Mouse (Mus musculus) left cerebral cortex, postnatal 25 days (tissue): ENCODE measurements around the gene Igsf10. TPM values are rescaled to one million over a fixed set of nuclear protein-coding genes. Genes with fewer than 3 reads are reported as not detected.

Experiments used
- DNase-seq, 2 experiments: peaks; one replicate each; pipeline ENCODE4 v3.0.0; 2022; ENCODE audit warnings: low spot score in 2 of 2, mixed read lengths in 1 of 2
- intact Hi-C: fragments of 180-260 bp; cut with DNase I; formaldehyde crosslinking; loops from one replicate; pipeline ENCODE4 v1.15.1; 2025
- total RNA-seq, 2 experiments: library from RNA; stranded (reverse); gene quantifications; 2 replicates each; pipeline ENCODE4 v1.2.3; 2021

Gene Igsf10
- total RNA-seq, 2 experiments from 2014 or later, result 1.9 to 2.5 TPM

GRCm38 (mm10) chr3:59295699-59296562, 48.3 kb downstream of the Igsf10 start:
- intact Hi-C loops, result no loop called here
- DNase-seq, result no peak

GRCm38 (mm10) chr3:59293437-59294199, 50.6 kb downstream of the Igsf10 start:
- DNase-seq, result no peak
- intact Hi-C loops, result no loop called here

- DNase-seq, result no peak
- intact Hi-C loops, result no loop called here
Measured at GRCm38 (mm10) chr3:59290551-59290950, 53.6 kb downstream of the Igsf10 start.

- no peak for DNase-seq
- intact Hi-C loops, result no loop called here
Measured at GRCm38 (mm10) chr3:59278620-59279019, 65.6 kb downstream of the Igsf10 start.

- intact Hi-C loops, result no loop called here
- no peak for DNase-seq
Measured at GRCm38 (mm10) chr3:59278254-59278533, 66.0 kb downstream of the Igsf10 start.

- intact Hi-C loops, result no loop called here
- DNase-seq, result no peak
Measured at GRCm38 (mm10) chr3:59277502-59278253, 66.5 kb downstream of the Igsf10 start.

- DNase-seq, result no peak
- intact Hi-C loops, result no loop called here
Measured at GRCm38 (mm10) chr3:59270811-59271210, 73.4 kb downstream of the Igsf10 start.

Other genes starting within 250 kb of the Igsf10 start
- gene Gpr171, start 242.6 kb downstream of the Igsf10 start, total RNA-seq, result not detected
- gene P2ry14, start 190.8 kb downstream of the Igsf10 start, total RNA-seq, result 1 to 10 TPM; 2.3 to 2.4 TPM
- not detected for gene Gpr87, start 149.3 kb downstream of the Igsf10 start, total RNA-seq
- gene P2ry13, start 133.5 kb downstream of the Igsf10 start, total RNA-seq, result 10 to 100 TPM; 10.6 to 11.1 TPM
- 10 to 100 TPM; 50.0 to 51.8 TPM for gene P2ry12, start 81.5 kb downstream of the Igsf10 start, total RNA-seq